Mouse (Mus musculus) MEL (cell line): ENCODE data around the gene Rnf220.

ENCODE experiments used
- CTCF ChIP-seq, 3 experiments: IDR thresholded peaks in 2 of 3; conservative IDR thresholded peaks in 1 of 3; 2 replicates each; pipeline ENCODE4 v1.5.1; 2011 to 2012; ENCODE audit warnings: low read length in 3 of 3, low read depth in 2 of 3, mild to moderate bottlenecking in 2 of 3, improper control_type of control experiment in 1 of 3, inconsistent platforms in 1 of 3, mixed read lengths in 1 of 3, moderate library complexity in 1 of 3; ENCODE audit not compliant: control insufficient read depth in 1 of 3, insufficient read depth in 1 of 3, poor library complexity in 1 of 3, severe bottlenecking in 1 of 3
- EP300 ChIP-seq, 2 experiments: IDR thresholded peaks; 2 replicates each; pipeline ENCODE4 v1.6.1; 2011; ENCODE audit warnings: improper control_type of control experiment in 2 of 2, low read length in 2 of 2, low read depth in 1 of 2, mild to moderate bottlenecking in 1 of 2
- ZMIZ1 ChIP-seq: IDR thresholded peaks from 2 replicates; pipeline ENCODE4 v1.6.1; 2012; ENCODE audit warnings: low read depth, mild to moderate bottlenecking, inconsistent platforms, low read length, improper control_type of control experiment, moderate library complexity

DNA sequence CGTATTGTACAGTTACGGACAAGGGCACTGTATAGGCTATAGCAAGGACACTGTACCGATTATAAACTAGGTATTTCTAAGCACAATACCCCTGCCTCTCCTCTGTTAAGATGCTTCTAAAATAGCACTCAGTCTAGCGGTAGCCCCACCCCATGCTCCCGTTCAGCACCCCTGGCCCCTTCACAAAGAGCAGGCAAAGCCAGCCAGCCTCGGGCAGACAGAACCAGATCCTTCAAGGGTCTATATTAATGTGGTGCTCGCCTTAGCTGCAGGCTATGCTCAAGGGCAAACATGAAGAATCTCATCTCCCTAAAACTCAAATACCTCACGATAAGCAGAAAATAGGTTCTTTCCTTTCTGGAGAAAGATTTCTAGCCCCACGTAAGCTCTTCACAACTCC is 67.2 kb downstream of the Rnf220 start:
- TF ChIP-seq CTCF (IDR thresholded peaks at IDR 0.05 in 2 of 3, conservative IDR thresholded peaks at IDR 0.05 in 1 of 3; ENCODE audit: control insufficient read depth in 1 of 3, insufficient read depth in 1 of 3, low read depth in 2 of 3, low read length in 3 of 3, poor library complexity in 1 of 3, severe bottlenecking in 1 of 3) (no peak), ZMIZ1 (no peak), EP300 (IDR thresholded peaks at IDR 0.05; ENCODE audit: low read depth in 1 of 2, low read length in 2 of 2) (no peak)
